Mouse (Mus musculus) gastrocnemius, adult 2 months (tissue): ENCODE data around the gene Fus. TPM values are rescaled to one million over a fixed set of nuclear protein-coding genes. Genes with fewer than 3 reads are reported as not detected.
"Not testable (repeated sequence)": the region's sequence is repeated elsewhere in the genome, so short reads cannot be mapped to it uniquely, and the experiment has no call there.

Experiments
- DNase-seq: peaks from one replicate; pipeline ENCODE4 v3.0.0; 2022
- H3K27ac ChIP-seq: fragments of 200-600 bp; 2 replicates; pipeline ENCODE4 v1.8.1; 2022; ENCODE audit warnings: mild to moderate bottlenecking
- H3K4me3 ChIP-seq: fragments of 200-600 bp; 2 replicates; pipeline ENCODE4 v1.8.1; 2022; ENCODE audit warnings: mild to moderate bottlenecking, moderate library complexity
- CTCF ChIP-seq: fragments of 200-600 bp; IDR thresholded peaks from 2 replicates; pipeline ENCODE4 v1.8.1; 2022; ENCODE audit warnings: antibody characterized with exemption, mild to moderate bottlenecking, moderate library complexity
- intact Hi-C: fragments of 180-260 bp; cut with DNase I; formaldehyde crosslinking; loops from one replicate; pipeline ENCODE4 v1.15.1; 2025
- total RNA-seq, 2 experiments: library from RNA; stranded (reverse); gene quantifications; 2 replicates each; pipeline ENCODE4 v1.2.3; 2021

Fus gene
- total RNA-seq, 2 experiments from 2014 or later: 77.8 to 99.5 TPM

DNA sequence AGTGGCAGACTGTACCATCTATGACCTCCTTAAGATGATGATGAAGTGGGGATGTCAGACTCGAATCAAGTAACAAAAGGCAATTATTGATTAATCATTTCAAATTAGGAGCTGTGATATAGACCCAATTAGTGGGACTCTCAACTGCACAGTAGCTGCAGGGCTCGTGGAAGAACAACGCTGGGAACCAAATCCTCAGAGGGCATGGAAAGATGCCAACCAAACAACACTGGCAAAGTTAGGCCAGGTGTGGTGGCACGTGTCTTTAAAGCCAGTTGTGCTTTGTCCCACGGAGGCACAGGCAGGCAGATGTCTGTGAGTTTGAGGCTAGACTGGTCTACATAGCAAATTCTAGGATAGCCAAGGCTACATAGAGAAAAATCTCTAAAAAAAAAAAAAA, 36.6 kb upstream of the Fus start:
- H3K4me3 ChIP-seq: no peak overlapping the region
- intact Hi-C loops: loop anchor here (10.0 kb wide), 1 partner anchor 274 kb away; the partner anchor contains the start of gene Cox6a2
- no peak for DNase-seq
- H3K27ac ChIP-seq: no peak overlapping the region
- TF ChIP-seq CTCF: no peak

- no peak overlapping the region for H3K27ac ChIP-seq
- no peak for TF ChIP-seq CTCF
- no peak for DNase-seq
- H3K4me3 ChIP-seq: no peak overlapping the region
- intact Hi-C loops: loop anchor here (10.0 kb wide), 1 partner anchor 273 kb away; the partner anchor contains the start of gene Cox6a2
Observed at GRCm38 (mm10) chr7:127931351-127932135, 35.7 kb upstream of the Fus start.

DNA sequence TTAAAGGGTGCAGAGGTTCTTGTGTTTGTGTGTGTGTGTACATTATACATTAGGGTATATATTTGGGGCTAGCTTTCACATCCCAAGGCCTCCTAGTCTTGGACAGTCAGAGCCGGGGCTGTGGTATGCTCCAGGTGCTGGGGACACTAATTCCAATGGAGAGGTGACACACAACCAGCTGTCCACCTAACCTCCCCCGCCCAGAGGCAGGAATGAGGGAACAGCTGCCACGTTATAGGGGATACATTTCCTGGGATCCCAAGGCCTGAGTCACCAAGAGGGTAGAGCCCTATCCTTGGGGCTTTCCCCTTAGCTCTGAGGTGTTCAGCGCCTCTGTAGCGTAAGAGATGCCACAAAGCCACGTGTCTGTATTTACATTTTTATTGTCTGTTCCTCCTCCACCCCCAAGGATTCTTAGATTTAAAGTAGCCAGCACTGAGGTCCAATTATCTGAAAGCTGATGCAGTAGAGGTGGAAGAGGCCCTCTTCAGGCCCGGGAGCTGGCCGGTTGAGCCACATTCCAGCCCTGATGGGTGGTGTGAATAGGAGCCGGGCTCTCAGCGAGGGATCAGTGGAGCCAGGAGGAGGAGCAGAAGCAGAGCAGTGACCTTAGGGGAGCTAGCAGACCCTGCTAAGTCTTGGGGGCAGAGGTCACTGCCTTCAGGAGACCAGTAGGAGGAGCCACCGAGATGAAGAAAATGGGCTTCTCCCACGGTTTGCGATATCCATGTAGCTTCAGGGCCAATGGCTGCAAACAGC, 34.8 kb upstream of the Fus start:
- Histone ChIP-seq H3K27ac (no peak overlapping the region), H3K4me3 (no peak overlapping the region)
- no peak for TF ChIP-seq CTCF
- intact Hi-C loops: loop anchor here (10.0 kb wide), 1 partner anchor 272 kb away; the partner anchor contains the start of gene Cox6a2
- DNase-seq: no peak

- no peak for DNase-seq
- TF ChIP-seq CTCF: no peak
- no peak overlapping the region for H3K4me3 ChIP-seq
- intact Hi-C loops: loop anchor here (2.0 to 10.0 kb wide), 2 partner anchors 21 to 271 kb away; partner anchors contain the start of genes Cox6a2 and Kat8
- no peak overlapping the region for H3K27ac ChIP-seq
Observed at GRCm38 (mm10) chr7:127934075-127934474, 33.2 kb upstream of the Fus start.

GRCm38 (mm10) chr7:127935028-127935722, 32.1 kb upstream of the Fus start:
- peak overlapping the region; percentile 76 for H3K4me3 ChIP-seq
- peak overlapping the region; percentile 87 for H3K27ac ChIP-seq
- DNase-seq: peak; percentile 97
- TF ChIP-seq CTCF: no peak
- intact Hi-C loops: loop anchor here (1.0 to 10.0 kb wide), 4 partner anchors 22 to 270 kb away; partner anchors contain the start of genes Cox6a2, Gm21974, Hsd3b7 and Kat8

GRCm38 (mm10) chr7:127935748-127936159, 31.5 kb upstream of the Fus start:
- peak overlapping the region; percentile 76 for H3K4me3 ChIP-seq
- DNase-seq: no peak
- TF ChIP-seq CTCF: no peak
- peak overlapping the region; percentile 87 for H3K27ac ChIP-seq
- intact Hi-C loops: loop anchor here (1.0 to 10.0 kb wide), 4 partner anchors 23 to 269 kb away; partner anchors contain the start of genes Cox6a2, Gm21974, Hsd3b7 and Kat8

GRCm38 (mm10) chr7:127936216-127936884, 30.9 kb upstream of the Fus start:
- no peak for DNase-seq
- intact Hi-C loops: loop anchor here (5.0 to 10.0 kb wide), 2 partner anchors 39 to 268 kb away; partner anchors contain the start of genes Cox6a2, Gm21974 and Vkorc1
- no peak for TF ChIP-seq CTCF
- Histone ChIP-seq H3K4me3 (peak overlapping the region; percentile 76), H3K27ac (peak overlapping the region; percentile 87)

DNA sequence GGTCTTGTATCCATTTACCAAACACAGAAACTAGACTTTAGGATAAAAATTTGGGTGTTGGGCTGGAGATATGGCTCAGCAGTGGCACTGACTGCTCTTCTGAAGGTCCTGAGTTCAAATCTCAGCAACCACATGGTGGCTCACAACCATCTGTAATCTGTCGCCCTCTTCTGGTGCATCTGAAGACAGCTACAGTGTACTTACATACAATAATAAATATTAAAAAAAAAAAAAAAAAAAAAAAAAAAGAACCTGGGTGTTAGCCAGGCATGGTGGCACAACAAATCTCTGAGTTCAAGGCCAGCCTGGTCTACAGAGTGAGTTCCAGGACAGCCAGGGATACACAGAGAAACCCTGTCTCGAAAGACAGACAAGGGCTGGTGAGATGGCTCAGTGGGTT, 25.2 kb upstream of the Fus start:
- peak; percentile 28; the same call in 1 of the 2 replicates for TF ChIP-seq CTCF
- H3K4me3 ChIP-seq, DNase-seq, H3K27ac ChIP-seq, intact Hi-C loops: not testable (repeated sequence)

- peak; percentile 37 for DNase-seq
- no peak overlapping the region for H3K27ac ChIP-seq
- intact Hi-C loops: no loop called here
- H3K4me3 ChIP-seq: peak overlapping the region; percentile 20; the same call in 1 of the 2 replicates
- TF ChIP-seq CTCF: no peak
Observed at GRCm38 (mm10) chr7:127944614-127945013, 22.6 kb upstream of the Fus start.

- no peak for TF ChIP-seq CTCF
- no peak within 1 kb of the TSS for H3K27ac ChIP-seq
- DNase-seq: no peak
- intact Hi-C loops: no loop called here
- H3K4me3 ChIP-seq: no peak within 1 kb of the TSS
Observed at GRCm38 (mm10) chr7:127946470-127947023, 20.7 kb upstream of the Fus start, which contains the start of gene Prss36. Prss36 (minus strand) TSS chr7:127946725.

DNA sequence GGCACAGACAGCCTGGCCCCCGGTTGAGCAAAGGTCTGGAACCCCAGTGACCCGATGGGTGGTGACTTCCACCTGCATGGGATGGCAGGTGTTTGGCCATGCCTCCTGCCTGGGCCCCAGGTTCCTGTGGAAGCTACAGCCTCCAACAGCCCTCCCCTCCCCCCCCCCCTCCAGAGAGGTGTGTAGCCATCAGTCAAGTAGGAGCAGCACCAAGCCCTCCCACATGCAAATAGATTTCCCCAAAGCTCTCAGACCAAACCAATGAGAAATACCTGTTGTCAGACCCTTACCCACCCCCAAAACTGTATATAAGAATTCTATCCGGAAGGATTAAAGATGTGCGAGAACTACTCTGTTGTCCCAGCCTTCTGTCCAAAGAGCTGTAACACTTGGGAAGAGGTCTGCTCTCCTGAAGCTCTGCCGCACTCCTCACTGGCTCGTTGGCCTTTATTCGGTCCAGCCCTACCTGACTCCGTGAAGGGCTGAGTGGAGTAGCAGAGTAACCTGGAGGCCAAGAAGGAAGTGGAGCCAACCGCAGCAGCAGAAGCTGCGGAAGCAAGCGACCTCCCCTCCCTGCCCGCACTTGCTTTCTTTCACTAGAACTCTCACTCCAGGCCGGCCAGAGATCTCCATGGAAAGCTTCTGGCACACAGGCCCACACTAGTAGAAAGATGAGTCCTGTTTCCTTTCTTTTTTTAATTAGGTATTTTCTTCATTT, 14.2 kb upstream of the Fus start:
- intact Hi-C loops: no loop called here
- Histone ChIP-seq H3K27ac (no peak overlapping the region), H3K4me3 (no peak overlapping the region)
- TF ChIP-seq CTCF: no peak
- DNase-seq: no peak
